Mouse (Mus musculus) brain, embryonic 14.5 days (tissue): ENCODE measurements around the gene Pf4.

Experiments used
- CTCF ChIP-seq: fragments of 200-500 bp; IDR thresholded peaks from 2 replicates; pipeline ENCODE4 v1.5.1; 2012; ENCODE audit warnings: inconsistent platforms, mild to moderate bottlenecking, moderate library complexity, borderline replicate concordance; ENCODE audit not compliant: insufficient read depth, insufficient read length; ENCODE audit errors: extremely low read depth
- POLR2A ChIP-seq: fragments of 200-500 bp; IDR thresholded peaks from 2 replicates; pipeline ENCODE4 v1.6.1; 2012; ENCODE audit warnings: mild to moderate bottlenecking, inconsistent platforms, borderline replicate concordance; ENCODE audit not compliant: poor library complexity, insufficient read depth, insufficient read length, severe bottlenecking; ENCODE audit errors: extremely low read depth

- no peak for TF ChIP-seq CTCF
- TF ChIP-seq POLR2A = no peak
These were observed 33.8 kb downstream of the Pf4 start for GRCm38 (mm10) chr5:90806050-90806449.
